Mouse (Mus musculus): ENCODE results near the gene Nr1h4.

The Nr1h4 gene

GRCm38 (mm10) chr10:89521790-89522431, 11.5 kb downstream of the Nr1h4 start:
- no peak for DNase-seq (ENCODE audit: low read depth, low spot score)

GRCm38 (mm10) chr10:89520381-89520780, 13.0 kb downstream of the Nr1h4 start:
- no peak for DNase-seq (ENCODE audit: low read depth, low spot score)

- DNase-seq (ENCODE audit: low read depth, low spot score): no peak
Observed at GRCm38 (mm10) chr10:89519226-89519625, 14.2 kb downstream of the Nr1h4 start.

- DNase-seq (ENCODE audit: low read depth, low spot score): no peak
Observed at GRCm38 (mm10) chr10:89518365-89518764, 15.0 kb downstream of the Nr1h4 start.

GRCm38 (mm10) chr10:89515813-89516212, 17.6 kb downstream of the Nr1h4 start:
- DNase-seq (ENCODE audit: low read depth, low spot score): no peak

GRCm38 (mm10) chr10:89512562-89512961, 20.8 kb downstream of the Nr1h4 start:
- DNase-seq (ENCODE audit: low read depth, low spot score): no peak

- DNase-seq (ENCODE audit: low read depth, low spot score): no peak
Observed at GRCm38 (mm10) chr10:89510547-89510946, 22.8 kb downstream of the Nr1h4 start.

- no peak for DNase-seq (ENCODE audit: low read depth, low spot score)
Observed at GRCm38 (mm10) chr10:89508567-89508966, 24.8 kb downstream of the Nr1h4 start.

GRCm38 (mm10) chr10:89506479-89506878, 26.9 kb downstream of the Nr1h4 start:
- DNase-seq (ENCODE audit: low read depth, low spot score): no peak

- DNase-seq (ENCODE audit: low read depth, low spot score): no peak
Observed at GRCm38 (mm10) chr10:89505592-89505955, 27.8 kb downstream of the Nr1h4 start.

GRCm38 (mm10) chr10:89504952-89505591, 28.3 kb downstream of the Nr1h4 start:
- DNase-seq (ENCODE audit: low read depth, low spot score): no peak

GRCm38 (mm10) chr10:89502986-89503560, 30.3 kb downstream of the Nr1h4 start:
- DNase-seq (ENCODE audit: low read depth, low spot score): no peak

- DNase-seq (ENCODE audit: low read depth, low spot score): no peak
Observed at GRCm38 (mm10) chr10:89501902-89502301, 31.5 kb downstream of the Nr1h4 start.

GRCm38 (mm10) chr10:89495537-89495936, 37.8 kb downstream of the Nr1h4 start:
- no peak for DNase-seq (ENCODE audit: low read depth, low spot score)

GRCm38 (mm10) chr10:89491321-89491720, 42.1 kb downstream of the Nr1h4 start:
- no peak for DNase-seq (ENCODE audit: low read depth, low spot score)

- DNase-seq (ENCODE audit: low read depth, low spot score): no peak
Observed at GRCm38 (mm10) chr10:89490250-89490649, 43.1 kb downstream of the Nr1h4 start.

- DNase-seq (ENCODE audit: low read depth, low spot score): no peak
Observed at GRCm38 (mm10) chr10:89489459-89489858, 43.9 kb downstream of the Nr1h4 start.

GRCm38 (mm10) chr10:89486995-89487742, 46.2 kb downstream of the Nr1h4 start:
- no peak for DNase-seq (ENCODE audit: low read depth, low spot score)

- DNase-seq (ENCODE audit: low read depth, low spot score): no peak
Observed at GRCm38 (mm10) chr10:89484907-89485306, 48.5 kb downstream of the Nr1h4 start.

GRCm38 (mm10) chr10:89483812-89484602, 49.4 kb downstream of the Nr1h4 start:
- no peak for DNase-seq (ENCODE audit: low read depth, low spot score)

- no peak for DNase-seq (ENCODE audit: low read depth, low spot score)
Observed at GRCm38 (mm10) chr10:89483113-89483512, 50.3 kb downstream of the Nr1h4 start.
